Mouse (Mus musculus) thymus, adult 2 months (tissue): Measurements from ENCODE around the gene Pdgfra.

Source experiments
- CTCF ChIP-seq: fragments of 200-500 bp; IDR thresholded peaks from 2 replicates; pipeline ENCODE4 v1.5.1; 2012; ENCODE audit warnings: mild to moderate bottlenecking, control low read depth, low read length, moderate library complexity, borderline replicate concordance; ENCODE audit not compliant: control insufficient read depth, poor library complexity, insufficient read depth; ENCODE audit errors: extremely low read depth
- POLR2A ChIP-seq: fragments of 200-500 bp; IDR thresholded peaks from 2 replicates; pipeline ENCODE4 v1.6.1; 2012; ENCODE audit warnings: mild to moderate bottlenecking, low read length, control low read depth, moderate library complexity; ENCODE audit not compliant: control insufficient read depth, poor library complexity, insufficient read depth; ENCODE audit errors: extremely low read depth

GRCm38 (mm10) chr5:75148343-75149127, 3.6 kb upstream of the Pdgfra start:
- TF ChIP-seq CTCF (no peak), POLR2A (no peak)
